Mouse (Mus musculus): ENCODE data around the gene Atp5h. TPM values are rescaled to one million over a fixed set of nuclear protein-coding genes. Genes with fewer than 3 reads are reported as not detected.
"Not testable (repeated sequence)": the region's sequence is repeated elsewhere in the genome, so short reads cannot be mapped to it uniquely, and the experiment has no call there.

The Atp5h gene
- 1,000 to 10,000 TPM; 1,042 to 1,140 TPM for total RNA-seq (2021)
- long read RNA-seq, experiment 1, transcript Atp5h-204 (4 exons, 510 nt): minor isoform, 9 of 573 reads
- long read RNA-seq, experiment 1, transcript Atp5h-201 (6 exons, 625 nt): major isoform, 510 of 573 reads
- long read RNA-seq, experiment 1, transcript Atp5h-208 (5 exons, 486 nt): minor isoform, 28 of 573 reads
- long read RNA-seq, experiment 1, partial matches to known transcripts: 1 of 573 reads
- long read RNA-seq, experiment 1, other reads (novel, unspliced or antisense): 21 of 573 reads
- long read RNA-seq, experiment 2, transcript Atp5h-201 (6 exons, 625 nt): major isoform, 604 of 658 reads
- long read RNA-seq, experiment 2, transcript Atp5h-208 (5 exons, 486 nt): minor isoform, 23 of 658 reads
- long read RNA-seq, experiment 2, partial matches to known transcripts: 5 of 658 reads
- long read RNA-seq, experiment 2, other reads (novel, unspliced or antisense): 20 of 658 reads

DNA sequence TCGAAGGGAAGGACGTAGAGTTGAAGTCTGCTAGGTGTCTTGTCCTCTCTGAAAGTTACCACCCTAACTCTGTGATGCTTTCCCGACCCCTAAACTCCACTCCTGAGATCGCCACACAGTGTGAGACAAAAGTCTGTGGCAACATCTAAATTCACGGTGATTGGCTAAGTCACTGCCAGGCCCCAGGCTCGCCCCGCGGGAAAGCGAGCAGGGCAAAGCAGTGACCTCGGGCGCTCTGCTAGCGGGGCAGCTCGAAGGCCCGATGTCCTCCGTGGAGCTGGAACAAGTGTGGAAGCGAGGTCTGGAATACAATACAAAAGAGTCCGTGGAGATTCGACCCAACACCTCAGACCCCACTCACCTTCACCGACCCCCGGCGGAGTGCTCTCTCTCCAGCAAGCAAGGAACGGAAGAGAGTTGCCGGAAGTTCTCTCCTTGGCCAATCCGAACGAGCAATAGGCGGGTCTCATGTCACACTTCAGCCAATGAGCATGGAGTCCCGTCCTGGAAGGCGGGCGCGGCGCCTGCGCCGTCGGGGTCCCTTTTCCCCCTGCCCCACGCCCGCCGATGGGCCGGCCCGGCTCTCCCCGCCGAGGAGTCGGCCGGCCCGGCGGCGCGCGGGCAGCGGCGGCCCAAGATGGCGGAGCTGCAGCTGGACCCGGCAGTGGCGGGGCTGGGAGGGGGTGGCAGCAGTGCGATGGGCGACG is at the start of gene Atp5h, which contains the start of gene Kctd2:
Gene Atp5h (minus strand): TSS at position 432 of the 707 bp plus-strand sequence.
Gene Kctd2 (plus strand): TSS at position 598 of the 707 bp plus-strand sequence.
- intact Hi-C loops (cut with DNase I; ENCODE audit: low total_unique reads): loop anchor here (2.0 kb wide), 1 partner anchor 53 kb away; no protein-coding TSS in a partner anchor
- DNase-seq: peak; percentile 96

DNA sequence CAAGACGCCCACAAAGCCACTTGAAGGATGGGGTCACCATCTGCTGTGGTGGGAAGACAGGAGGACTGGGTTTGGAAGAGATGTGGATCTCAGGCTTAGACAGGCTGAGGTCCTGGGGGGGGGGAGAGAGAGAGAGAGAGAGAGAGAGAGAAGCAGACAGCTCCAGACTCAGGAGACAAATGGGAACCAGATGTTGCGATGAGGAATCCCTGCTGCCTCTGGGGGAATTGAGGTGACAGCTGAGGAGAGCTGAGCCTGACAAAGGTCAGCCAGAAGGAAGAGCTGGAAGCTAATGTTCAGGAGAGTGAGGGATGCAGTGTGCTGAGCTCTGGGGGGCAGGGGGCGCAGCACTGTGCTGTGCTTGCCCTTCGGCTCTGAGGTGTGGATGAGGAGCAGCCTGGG is 47.5 kb upstream of the Atp5h start:
- intact Hi-C loops (cut with DNase I; ENCODE audit: low total_unique reads): no loop called here

DNA sequence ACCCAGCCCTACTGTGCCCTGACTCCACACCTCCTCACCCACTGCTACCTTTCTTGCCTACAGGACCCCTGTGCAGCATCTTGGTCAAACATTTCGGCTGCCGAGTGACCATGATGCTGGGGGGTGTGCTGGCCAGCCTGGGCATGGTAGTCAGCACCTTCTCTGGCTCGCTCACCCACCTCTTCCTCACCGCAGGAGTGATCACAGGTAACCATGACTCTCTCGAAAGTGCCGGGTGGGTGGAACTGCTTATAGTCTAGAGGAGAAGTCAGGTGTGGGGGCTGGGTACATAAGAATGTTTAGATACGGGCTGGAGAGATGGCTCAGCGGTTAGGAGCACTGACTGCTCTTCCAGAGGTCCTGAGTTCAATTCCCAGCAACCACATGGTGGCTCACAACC is 45.1 kb upstream of the Atp5h start:
- no peak for DNase-seq
- intact Hi-C loops (cut with DNase I; ENCODE audit: low total_unique reads): no loop called here

More for the DNA sequence above, 47.5 kb upstream of the Atp5h start:
- no peak for DNase-seq

DNA sequence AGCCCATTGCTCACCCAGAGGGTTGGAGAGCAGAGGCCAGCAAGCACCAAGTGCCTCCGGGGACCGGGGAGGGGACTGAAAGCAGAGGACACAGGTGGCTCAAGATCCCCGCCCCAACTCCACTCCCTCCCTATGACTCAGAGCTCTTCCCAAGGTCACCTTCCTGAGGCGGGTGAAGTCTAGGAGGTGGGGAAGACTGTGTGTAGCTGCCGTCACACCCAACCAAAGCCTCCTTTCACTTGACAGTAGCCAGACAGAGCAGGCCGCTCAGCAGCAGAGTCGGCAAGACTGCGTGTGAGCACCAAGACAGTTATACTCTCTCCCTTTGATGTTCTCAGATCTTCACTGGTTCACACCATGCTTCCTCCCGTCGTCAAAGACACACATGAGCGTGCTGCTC is 43.6 kb upstream of the Atp5h start:
- DNase-seq: no peak
- intact Hi-C loops (cut with DNase I; ENCODE audit: low total_unique reads): no loop called here

DNA sequence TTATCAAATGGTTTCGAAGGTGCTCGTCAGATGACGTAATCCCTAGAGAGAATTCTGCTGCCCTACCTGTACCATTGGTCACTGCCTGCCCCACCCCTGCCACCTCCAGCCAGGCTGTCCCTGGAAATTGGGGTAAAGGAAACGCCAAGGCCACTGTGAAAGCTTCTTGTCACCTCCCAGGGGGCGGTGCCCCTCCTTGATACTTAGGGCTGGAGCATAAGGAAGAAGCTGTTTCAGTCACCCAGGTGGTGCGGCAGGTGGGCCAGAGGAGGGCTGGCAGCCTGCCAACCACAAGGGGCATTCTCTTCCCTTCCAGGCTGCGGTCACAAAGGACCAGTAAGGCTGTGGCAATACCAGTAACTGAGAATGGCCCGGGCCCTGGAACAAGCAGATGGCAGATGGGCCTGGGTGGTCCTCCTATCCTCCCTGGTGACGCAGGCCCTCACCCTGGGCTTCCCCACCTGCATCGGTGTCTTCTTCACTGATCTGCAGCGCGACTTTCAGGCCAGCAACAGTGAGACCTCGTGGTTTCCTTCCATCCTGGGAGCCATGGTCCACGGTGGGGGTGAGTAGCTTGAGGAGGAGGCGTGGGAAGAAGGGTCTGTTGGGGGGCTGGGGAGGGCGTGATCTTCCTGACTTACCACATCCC is 42.6 kb upstream of the Atp5h start, which contains the start of gene Slc16a5:
Gene Slc16a5 (plus strand): TSS at position 232 of the 649 bp plus-strand sequence.
- intact Hi-C loops (cut with DNase I; ENCODE audit: low total_unique reads): no loop called here
- DNase-seq: no peak

DNA sequence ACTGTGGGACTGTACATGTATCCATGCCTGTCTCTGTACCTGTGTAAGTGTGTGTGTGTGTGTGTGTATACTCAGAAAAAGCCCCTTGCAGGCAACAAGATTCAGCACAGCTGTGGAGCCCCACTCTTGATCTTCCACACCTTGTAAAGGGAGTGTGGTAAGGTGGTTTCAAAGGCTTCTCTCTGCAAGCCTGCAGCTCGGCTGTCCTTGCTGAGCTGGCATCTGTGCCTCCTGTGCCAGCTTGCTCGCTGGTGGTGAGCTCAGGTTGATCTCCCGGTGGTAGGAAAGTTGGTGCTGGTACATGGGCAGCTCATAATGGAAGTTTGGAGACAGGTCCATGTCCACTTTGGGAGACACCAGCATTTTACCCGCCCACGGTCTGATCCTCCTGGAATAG is 42.1 kb upstream of the Atp5h start:
- intact Hi-C loops (cut with DNase I; ENCODE audit: low total_unique reads): no loop called here
- DNase-seq: no peak

DNA sequence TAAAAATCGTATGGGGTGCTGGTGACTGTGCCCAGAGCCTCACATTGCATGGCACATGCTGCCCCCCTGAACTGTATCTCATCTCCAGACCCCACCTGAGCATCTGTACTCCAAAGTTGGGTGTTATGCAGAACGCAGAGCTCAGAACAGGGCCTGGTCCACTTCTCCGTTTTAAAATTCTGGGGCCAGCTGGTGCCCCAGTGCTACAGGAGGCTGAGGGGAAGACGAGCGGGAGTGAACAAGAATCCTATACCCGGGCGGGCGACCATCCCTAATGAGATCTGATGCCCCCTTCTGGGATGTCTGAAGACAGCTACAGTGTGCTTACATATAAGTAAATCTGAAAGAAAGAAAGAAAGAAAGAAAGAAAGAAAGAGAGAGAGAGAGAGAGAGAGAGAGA is 41.2 kb upstream of the Atp5h start:
- intact Hi-C loops (cut with DNase I; ENCODE audit: low total_unique reads): no loop called here

DNA sequence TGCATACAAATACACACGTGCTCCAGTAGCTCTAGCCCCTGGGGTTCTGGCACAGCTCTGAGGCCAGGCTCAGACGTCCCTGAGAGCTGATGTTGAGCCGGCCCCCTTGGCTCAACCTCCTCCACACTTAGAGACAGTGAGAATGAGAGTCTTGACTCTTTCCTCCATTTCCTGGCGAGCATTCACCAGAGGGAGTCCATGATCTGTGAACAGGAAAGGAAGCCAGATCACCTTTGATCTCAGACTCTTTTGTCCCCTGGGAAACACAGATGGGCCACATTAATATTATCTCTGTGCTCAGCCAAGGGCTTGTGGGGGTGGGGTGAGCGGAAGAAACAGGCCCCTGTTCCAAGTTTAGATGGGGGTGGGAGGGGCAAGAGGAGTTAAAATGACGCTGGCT is 37.6 kb upstream of the Atp5h start:
- intact Hi-C loops (cut with DNase I; ENCODE audit: low total_unique reads): no loop called here
- no peak for DNase-seq

More for the DNA sequence above, 41.2 kb upstream of the Atp5h start:
- no peak for DNase-seq

DNA sequence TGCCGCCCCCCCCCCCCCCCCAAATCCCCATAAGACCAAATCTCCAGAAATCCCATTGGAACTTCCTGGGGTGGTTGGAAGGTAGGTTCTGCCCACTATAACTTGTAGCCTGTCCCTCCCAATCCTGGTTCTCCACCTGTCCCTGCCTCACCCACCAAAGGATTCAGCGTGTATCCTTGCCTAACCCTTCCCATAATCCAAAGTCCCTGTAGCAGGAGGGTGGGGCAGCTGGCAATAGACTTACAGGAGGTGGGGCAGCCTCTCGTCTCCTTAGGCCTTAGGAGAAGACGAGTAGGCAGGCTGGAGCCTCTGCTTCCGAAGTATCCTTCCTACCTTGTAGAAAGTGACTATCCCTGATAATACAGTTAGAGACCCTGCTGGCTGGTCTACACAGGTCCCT is 36.4 kb upstream of the Atp5h start:
- intact Hi-C loops (cut with DNase I; ENCODE audit: low total_unique reads): no loop called here
- no peak for DNase-seq

DNA sequence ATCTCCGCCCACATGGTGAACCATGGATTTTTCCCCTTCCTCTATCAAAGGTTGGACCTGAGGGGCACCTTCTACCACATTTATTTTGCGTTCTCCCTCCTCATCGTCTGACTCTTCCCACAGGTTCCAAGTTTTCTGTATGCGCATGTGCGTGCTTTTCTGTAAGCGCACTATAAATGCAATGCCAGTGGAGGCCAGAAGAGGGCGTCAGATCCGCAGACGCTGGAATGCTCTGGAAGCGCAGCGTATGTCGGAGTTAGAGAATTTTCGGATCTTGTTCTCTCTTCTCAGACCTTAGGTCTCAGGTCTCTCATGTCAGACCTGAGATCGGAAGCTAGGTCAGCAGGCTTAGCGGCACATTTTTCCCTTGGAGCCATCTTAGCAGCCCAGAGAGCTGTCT is 35.9 kb upstream of the Atp5h start:
- DNase-seq: no peak
- intact Hi-C loops (cut with DNase I; ENCODE audit: low total_unique reads): no loop called here

DNA sequence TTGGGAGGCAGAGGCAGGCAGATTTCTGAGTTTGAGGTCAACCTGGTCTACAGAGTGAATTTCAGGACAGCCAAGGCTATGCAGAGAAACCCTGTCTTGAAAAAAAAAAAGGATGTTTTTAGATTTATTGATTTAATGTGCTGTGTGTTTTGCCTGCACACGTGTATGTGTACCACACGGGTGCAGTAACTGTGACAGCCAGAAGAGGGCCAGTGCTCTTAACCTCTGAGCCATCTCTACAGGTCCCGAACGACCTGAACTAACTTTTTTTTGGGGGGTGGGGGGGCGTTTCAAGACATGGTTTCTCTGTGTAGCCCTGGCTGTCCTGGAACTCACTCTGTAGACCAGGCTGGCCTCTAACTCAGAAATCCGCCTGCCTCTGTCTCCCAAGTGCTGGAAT is 35.1 kb upstream of the Atp5h start:
- intact Hi-C loops (cut with DNase I; ENCODE audit: low total_unique reads); DNase-seq: not testable (repeated sequence)

DNA sequence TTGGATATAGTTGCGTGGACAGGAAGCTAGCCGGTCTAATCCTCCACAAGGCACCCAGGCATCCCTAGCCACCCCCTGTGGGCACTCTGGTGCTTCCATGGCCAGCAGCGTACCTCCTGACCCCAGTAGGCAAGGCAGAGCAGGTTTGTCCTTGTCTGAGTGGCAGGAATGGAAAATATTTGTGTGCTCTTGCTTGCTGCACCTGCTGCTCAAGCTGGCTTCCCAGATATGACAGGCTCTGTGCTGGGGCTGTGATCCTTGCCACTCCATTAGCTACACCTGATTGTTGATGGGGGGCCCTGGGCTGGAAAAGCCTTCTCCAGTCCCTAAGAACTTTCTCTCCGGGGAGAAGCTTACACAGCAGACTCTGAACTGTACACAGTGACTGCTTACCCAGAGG is 33.5 kb upstream of the Atp5h start:
- intact Hi-C loops (cut with DNase I; ENCODE audit: low total_unique reads): no loop called here

DNA sequence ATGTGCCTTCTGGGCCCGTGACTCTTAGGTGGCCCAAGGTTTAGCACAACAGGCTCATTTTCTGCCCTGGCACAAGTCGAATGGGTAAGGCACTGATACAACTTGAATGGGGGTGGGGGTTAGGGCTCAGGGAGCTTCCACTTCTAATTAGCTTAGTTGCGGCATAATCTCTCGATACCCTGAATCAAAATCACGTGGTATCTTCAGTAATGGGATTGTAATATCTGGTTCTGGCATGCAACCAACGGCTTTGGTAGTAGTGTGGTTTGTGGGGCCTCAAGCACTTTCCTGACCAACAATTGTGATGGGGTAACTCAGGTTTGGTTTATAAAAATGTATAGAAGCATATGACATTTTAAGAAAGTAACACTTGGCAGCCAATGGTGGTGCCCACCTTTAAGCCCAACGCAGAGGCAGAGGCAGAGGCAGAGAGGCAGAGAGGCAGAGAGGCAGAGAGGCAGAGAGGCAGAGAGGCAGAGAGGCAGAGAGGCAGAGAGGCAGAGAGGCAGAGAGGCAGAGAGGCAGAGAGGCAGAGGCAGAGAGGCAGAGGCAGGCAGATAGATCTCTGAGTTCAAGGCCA is 32.6 kb upstream of the Atp5h start:
- intact Hi-C loops (cut with DNase I; ENCODE audit: low total_unique reads): no loop called here
- DNase-seq: no peak

More for the DNA sequence above, 33.5 kb upstream of the Atp5h start:
- no peak for DNase-seq

DNA sequence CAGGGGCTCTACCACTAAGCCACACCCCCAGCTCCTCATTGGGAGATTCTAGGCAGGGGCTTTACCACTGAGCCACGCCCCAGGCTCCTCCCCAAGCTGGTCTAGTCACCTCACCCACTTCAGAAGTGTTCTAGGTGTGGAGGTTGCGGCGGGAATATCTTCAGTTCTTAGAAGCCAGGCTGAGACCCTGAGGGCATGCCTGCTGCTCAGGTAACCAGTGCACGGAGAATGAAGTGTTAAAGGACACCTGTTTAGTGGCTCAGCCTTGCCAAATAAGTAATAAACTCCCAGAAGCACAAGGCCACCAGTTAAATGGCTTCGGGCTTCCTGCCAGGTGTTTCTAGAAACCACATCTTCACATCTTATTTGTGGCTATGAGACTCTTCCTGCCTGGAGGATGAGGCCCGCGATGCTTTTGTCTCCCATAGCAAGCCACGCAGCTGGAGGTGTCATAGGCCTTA is 32.0 kb upstream of the Atp5h start:
- intact Hi-C loops (cut with DNase I; ENCODE audit: low total_unique reads): no loop called here
- DNase-seq: no peak

DNA sequence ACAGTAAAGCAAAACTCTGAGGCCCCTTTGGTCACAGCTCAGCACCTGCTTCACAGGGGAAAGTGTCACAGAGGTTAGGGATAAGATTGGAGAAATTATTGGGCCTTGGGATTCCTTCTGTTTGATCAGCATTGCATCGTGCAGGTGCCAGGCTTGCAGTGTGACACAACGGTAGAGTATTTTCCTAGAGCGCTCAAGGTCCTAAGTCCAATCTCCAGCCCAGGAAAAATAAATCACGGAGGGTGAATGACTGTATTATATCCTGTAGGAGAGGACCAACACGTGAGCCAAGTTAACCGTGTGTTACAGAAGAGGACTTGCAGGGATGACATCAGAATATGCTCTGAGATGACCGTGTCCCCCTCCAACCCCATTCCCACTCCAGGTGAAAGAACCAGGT is 30.4 kb upstream of the Atp5h start:
- DNase-seq: no peak
- intact Hi-C loops (cut with DNase I; ENCODE audit: low total_unique reads): no loop called here

DNA sequence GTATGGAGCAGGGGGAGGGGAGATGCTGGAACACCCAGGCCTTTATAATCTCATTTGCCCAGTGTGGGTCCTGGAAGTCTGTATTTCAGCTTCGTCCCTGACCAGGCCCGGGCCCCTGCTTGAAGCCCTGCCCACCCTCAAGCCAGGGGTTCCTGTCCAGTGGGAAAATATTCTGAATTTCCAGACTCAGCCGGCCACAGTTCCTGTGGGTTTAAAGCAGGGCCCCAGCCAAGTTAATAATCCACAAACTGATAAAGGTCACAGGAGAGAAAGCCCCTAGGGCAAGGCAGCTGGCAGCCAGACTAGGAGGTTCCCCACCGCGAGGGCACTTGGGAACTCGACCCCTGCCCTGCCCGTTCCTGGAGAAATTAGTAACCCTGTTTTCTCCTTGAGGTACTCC is 29.2 kb upstream of the Atp5h start:
- DNase-seq: no peak
- intact Hi-C loops (cut with DNase I; ENCODE audit: low total_unique reads): no loop called here

DNA sequence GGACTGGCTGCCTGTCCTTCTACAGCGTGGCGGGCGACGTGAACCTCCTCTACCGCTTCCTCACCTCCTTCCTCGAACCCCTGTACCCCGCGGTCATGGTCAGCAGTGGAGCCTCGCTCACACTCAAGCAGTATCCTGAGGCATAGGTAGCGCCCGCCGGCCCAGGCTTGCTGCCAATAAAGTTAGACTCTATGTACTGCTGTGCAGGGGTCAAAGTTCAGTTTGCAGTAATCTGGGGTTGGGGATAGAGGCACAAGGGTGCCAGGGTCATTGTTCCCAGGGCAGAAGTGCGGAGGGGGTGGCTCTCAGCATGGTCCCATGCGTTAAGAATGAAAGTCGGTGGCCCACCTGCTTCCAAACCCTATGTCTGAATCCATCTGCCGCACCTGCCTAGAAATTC is 28.3 kb upstream of the Atp5h start:
- no peak for DNase-seq
- intact Hi-C loops (cut with DNase I; ENCODE audit: low total_unique reads): no loop called here

DNA sequence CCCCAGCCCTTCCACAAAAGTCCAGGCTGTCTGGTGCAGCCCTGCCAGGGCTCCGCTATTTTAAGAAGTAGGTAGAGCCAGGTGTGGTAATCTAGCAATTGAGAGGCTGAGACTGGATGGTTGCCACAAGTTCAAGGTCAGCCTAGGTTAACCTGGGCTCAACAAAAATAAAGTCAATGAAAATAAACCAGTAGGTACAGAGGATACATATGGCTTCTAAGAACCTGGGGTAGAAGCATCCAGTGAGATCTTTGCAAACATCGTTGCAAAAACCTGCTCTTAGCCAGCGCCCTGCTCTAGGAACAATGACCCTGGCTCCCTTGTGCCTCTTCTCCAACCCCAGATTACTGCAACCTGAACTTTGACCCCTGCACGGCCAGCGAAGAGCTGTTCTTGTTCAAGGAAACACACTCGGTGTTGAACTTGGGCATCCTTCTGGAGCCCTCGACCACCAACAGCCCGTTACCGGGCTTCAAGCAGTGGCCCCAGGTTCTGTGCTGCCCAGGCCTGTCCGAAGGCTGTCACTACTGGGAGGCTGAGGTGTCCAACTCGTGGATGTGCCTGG is 27.6 kb upstream of the Atp5h start:
- intact Hi-C loops (cut with DNase I; ENCODE audit: low total_unique reads): no loop called here
- DNase-seq: no peak

DNA sequence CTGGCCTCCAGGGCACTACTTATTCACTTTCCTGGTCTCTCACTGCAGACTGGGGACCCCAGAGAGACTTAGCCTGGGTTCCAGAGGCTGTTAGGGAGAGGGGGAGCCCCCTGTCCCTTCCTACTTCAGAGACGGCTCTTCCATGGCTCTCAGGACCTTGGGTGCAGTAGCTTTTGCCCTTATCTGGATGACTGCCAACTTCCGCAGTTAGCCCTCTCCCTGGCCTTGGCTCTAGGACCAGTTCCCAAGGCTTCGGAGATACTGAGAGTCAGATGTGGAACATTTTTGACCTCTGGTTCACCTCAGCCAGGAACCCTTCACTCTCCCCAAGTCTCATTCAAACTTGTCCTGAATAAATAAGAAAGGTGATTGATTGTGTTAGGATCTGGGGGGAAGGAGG is 27.1 kb upstream of the Atp5h start:
- intact Hi-C loops (cut with DNase I; ENCODE audit: low total_unique reads): no loop called here
- no peak for DNase-seq
